Mouse (Mus musculus) MEL (cell line): ENCODE results near the gene Cpeb4. TPM values are rescaled to one million over a fixed set of nuclear protein-coding genes. Genes with fewer than 3 reads are reported as not detected.

Source experiments
- DNase-seq: peaks from one replicate; pipeline ENCODE4 v3.0.0; 2011; ENCODE audit warnings: low read depth, low spot score
- H3K27ac ChIP-seq: 2 replicates; pipeline ENCODE4 v1.5.1; 2012; ENCODE audit warnings: low read depth, mild to moderate bottlenecking, control low read depth, low read length, moderate library complexity; ENCODE audit not compliant: control insufficient read depth
- H3K27me3 ChIP-seq, 2 experiments: fragments of 150-350 bp in 1 of 2; sonication (generic) in 1 of 2; 2 replicates each; pipeline ENCODE4 v1.6.1; 2012; ENCODE audit warnings: low read length in 2 of 2, mild to moderate bottlenecking in 2 of 2, improper control_type of control experiment in 1 of 2, moderate library complexity in 1 of 2; ENCODE audit not compliant: insufficient read depth in 2 of 2, control insufficient read depth in 1 of 2
- H3K36me3 ChIP-seq, 2 experiments: 2 replicates each; pipeline ENCODE4 v1.6.1; 2012 to 2014; ENCODE audit warnings: low read length in 2 of 2, improper control_type of control experiment in 1 of 2, inconsistent platforms in 1 of 2, mild to moderate bottlenecking in 1 of 2; ENCODE audit not compliant: insufficient read depth in 2 of 2, control insufficient read depth in 1 of 2
- H3K4me1 ChIP-seq, 2 experiments: fragments of 150-350 bp in 1 of 2; sonication (generic) in 1 of 2; 2 replicates each; pipeline ENCODE4 v1.6.1; 2012; ENCODE audit warnings: low read length in 2 of 2, improper control_type of control experiment in 1 of 2, mild to moderate bottlenecking in 1 of 2; ENCODE audit not compliant: insufficient read depth in 2 of 2, control insufficient read depth in 1 of 2
- H3K4me3 ChIP-seq, 2 experiments: fragments of 150-350 bp in 1 of 2; sonication (generic) in 1 of 2; 2 replicates each; pipeline ENCODE4 v1.5.1; 2012; ENCODE audit warnings: low read depth in 2 of 2, low read length in 2 of 2, mild to moderate bottlenecking in 2 of 2, moderate library complexity in 2 of 2, control low read depth in 1 of 2, improper control_type of control experiment in 1 of 2; ENCODE audit not compliant: control insufficient read depth in 1 of 2, insufficient read depth in 1 of 2
- H3K79me2 ChIP-seq: 2 replicates; pipeline ENCODE4 v1.6.1; 2012; ENCODE audit warnings: mild to moderate bottlenecking, low read length, moderate library complexity; ENCODE audit not compliant: control insufficient read depth, poor library complexity, insufficient read depth
- H3K9ac ChIP-seq: 2 replicates; pipeline ENCODE4 v1.6.1; 2012; ENCODE audit warnings: low read depth, mild to moderate bottlenecking, control low read depth, low read length, moderate library complexity; ENCODE audit not compliant: control insufficient read depth, poor library complexity, severe bottlenecking
- H3K9me3 ChIP-seq: fragments of 150-350 bp; sonication (generic); replicated peaks from 2 replicates; pipeline ENCODE4 v1.6.1; 2012; ENCODE audit warnings: mild to moderate bottlenecking, low read length, improper control_type of control experiment, moderate library complexity; ENCODE audit not compliant: insufficient read depth
- MAX ChIP-seq: IDR thresholded peaks from 2 replicates; pipeline ENCODE4 v1.6.1; 2011; ENCODE audit warnings: low read length, improper control_type of control experiment
- NRF1 ChIP-seq: IDR thresholded peaks from 2 replicates; pipeline ENCODE4 v1.6.1; 2014; ENCODE audit warnings: low read depth, mild to moderate bottlenecking, inconsistent platforms, low read length, improper control_type of control experiment, moderate library complexity; ENCODE audit not compliant: poor library complexity, insufficient read depth, severe bottlenecking
- POLR2A ChIP-seq, 2 experiments: IDR thresholded peaks; 2 replicates each; pipeline ENCODE4 v1.6.1; 2011 to 2012; ENCODE audit warnings: low read length in 2 of 2, mild to moderate bottlenecking in 2 of 2, control low read depth in 1 of 2, improper control_type of control experiment in 1 of 2, low read depth in 1 of 2, moderate library complexity in 1 of 2; ENCODE audit not compliant: control insufficient read depth in 1 of 2, insufficient read depth in 1 of 2, poor library complexity in 1 of 2
- TAL1 ChIP-seq: IDR thresholded peaks from 2 replicates; pipeline ENCODE4 v1.6.1; 2012; ENCODE audit warnings: mild to moderate bottlenecking, inconsistent platforms, low read length, moderate library complexity, mixed read lengths
- polyA plus RNA-seq, 2 experiments: library from polyadenylated mRNA; stranded (reverse) in 1 of 2; unstranded in 1 of 2; fragments of >175 nt in 1 of 2; fragments of >200 nt in 1 of 2; gene quantifications; 2 replicates each; pipeline versions ENCODE4 v1.2.1 to v1.2.4; 2012; ENCODE audit warnings: low replicate concordance in 2 of 2, low read depth in 1 of 2; ENCODE audit not compliant: insufficient read length in 2 of 2, insufficient read depth in 1 of 2, missing spikeins in 1 of 2
- total RNA-seq: library from RNA; depleted of rRNA; stranded (reverse); fragments of 300-350 nt; gene quantifications from 2 replicates; pipeline ENCODE4 v1.2.3, GENCODE M21; 2012; rRNA removed

Cpeb4 gene
- total and polyA plus RNA-seq, 3 experiments, result 3.8 to 4.9 TPM; not detected in 1

DNA sequence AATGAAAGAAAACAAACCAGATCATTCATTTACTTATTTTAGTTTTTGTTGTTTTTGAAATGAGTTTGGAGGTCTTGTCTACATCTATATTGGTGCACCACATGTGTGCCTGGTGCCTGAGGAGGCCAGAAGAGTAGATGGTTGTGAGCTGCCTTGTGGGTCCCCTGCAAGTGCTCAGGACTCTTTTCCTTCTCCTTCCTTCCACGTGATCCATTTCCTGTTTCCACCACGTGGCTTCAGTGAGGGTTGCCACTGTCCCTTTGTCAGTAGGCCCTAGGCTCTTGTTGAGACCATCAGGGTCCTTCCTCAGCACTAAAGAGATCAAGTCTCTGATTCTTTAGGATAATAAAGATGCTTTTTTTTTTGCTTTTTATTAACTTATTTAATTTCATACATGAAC lies 112.8 kb downstream of the Cpeb4 start:
- Histone ChIP-seq H3K27ac (no peak overlapping the region), H3K4me3 (no peak overlapping the region)
- no peak for DNase-seq

More for the DNA sequence above, 112.8 kb downstream of the Cpeb4 start:
- peaks cover 5 to 10% of the 10 kb centered on the region in 2 experiments; a peak in 2 of 4 replicates for H3K4me1 ChIP-seq
- TF ChIP-seq TAL1 (no peak), NRF1 (no peak), POLR2A (IDR thresholded peaks at IDR 0.05; ENCODE audit: control insufficient read depth in 1 of 2, insufficient read depth in 1 of 2, low read depth in 1 of 2, low read length in 2 of 2, poor library complexity in 1 of 2) (no peak), MAX (peak; percentile 36; the same call in 1 of the 2 replicates)
- no peaks in the 10 kb centered on the region for H3K9me3 ChIP-seq
- H3K36me3 ChIP-seq, result peaks cover 0 to 14% of the 10 kb centered on the region in 2 experiments; a peak in 2 of 4 replicates
- no peak overlapping the region for H3K9ac ChIP-seq
- peaks cover 0 to 2% of the 10 kb centered on the region in 2 experiments; a peak in 1 of 4 replicates for H3K27me3 ChIP-seq
- no peaks in the 10 kb centered on the region; the same call in 1 of the 2 replicates for H3K79me2 ChIP-seq

Other genes starting within 250 kb of the Cpeb4 start
- gene Bod1, start 200.3 kb upstream of the Cpeb4 start, total RNA-seq, result 39.6 and 47.3 TPM in 2 replicates
- gene Bod1, start 200.3 kb upstream of the Cpeb4 start, polyA plus RNA-seq, result 10 to 100 TPM in 1 of 2 experiments, not detected in 1; 40.0 TPM
- not detected in 2 replicates for gene 4930524B15Rik, start 93.4 kb downstream of the Cpeb4 start, total RNA-seq
- under 1 TPM in 1 of 2 experiments, not detected in 1; 0.03 TPM for gene 4930524B15Rik, start 93.4 kb downstream of the Cpeb4 start, polyA plus RNA-seq
- gene Nsg2, start 128.3 kb downstream of the Cpeb4 start, total RNA-seq, result not detected in 2 replicates
- gene Nsg2, start 128.3 kb downstream of the Cpeb4 start, polyA plus RNA-seq, result not detected